Mouse (Mus musculus) G1E-ER4 (cell line): ENCODE data around the gene Carm1. TPM values are rescaled to one million over a fixed set of nuclear protein-coding genes. Genes with fewer than 3 reads are reported as not detected.

Source experiments
- GATA1 ChIP-seq: IDR thresholded peaks from one replicate; pipeline ENCODE4 v1.8.0; 2012; ENCODE audit warnings: low read length, inconsistent platforms
- polyA plus RNA-seq: library from polyadenylated mRNA; stranded (reverse); fragments of >175 nt; gene quantifications from 2 replicates; pipeline ENCODE4 v1.2.3, GENCODE M21; 2012

Carm1 gene
- polyA plus RNA-seq, 1 experiment = 151 TPM

GRCm38 (mm10) chr9:21558366-21558765 is 11.7 kb downstream of the Carm1 start:
- no peak for TF ChIP-seq GATA1

GRCm38 (mm10) chr9:21559151-21559550 is 12.5 kb downstream of the Carm1 start:
- TF ChIP-seq GATA1 = no peak

GRCm38 (mm10) chr9:21564420-21564819 is 17.7 kb downstream of the Carm1 start:
- no peak for TF ChIP-seq GATA1

- no peak for TF ChIP-seq GATA1
These were observed 18.4 kb downstream of the Carm1 start for GRCm38 (mm10) chr9:21565004-21565586.

GRCm38 (mm10) chr9:21566538-21566937 is 19.8 kb downstream of the Carm1 start:
- TF ChIP-seq GATA1 = no peak

GRCm38 (mm10) chr9:21567051-21567450 is 20.4 kb downstream of the Carm1 start:
- no peak for TF ChIP-seq GATA1

GRCm38 (mm10) chr9:21568657-21569255 is 22.1 kb downstream of the Carm1 start:
- no peak for TF ChIP-seq GATA1

- no peak for TF ChIP-seq GATA1
These were observed 27.5 kb downstream of the Carm1 start for GRCm38 (mm10) chr9:21574012-21574801.

GRCm38 (mm10) chr9:21575253-21575652 is 28.6 kb downstream of the Carm1 start:
- TF ChIP-seq GATA1 = no peak

- TF ChIP-seq GATA1 = no peak
These were observed 29.6 kb downstream of the Carm1 start for GRCm38 (mm10) chr9:21576286-21576685.

GRCm38 (mm10) chr9:21578226-21578625 is 31.5 kb downstream of the Carm1 start:
- TF ChIP-seq GATA1 = no peak

- TF ChIP-seq GATA1 = no peak
These were observed 38.7 kb downstream of the Carm1 start for GRCm38 (mm10) chr9:21585401-21585800.

GRCm38 (mm10) chr9:21587678-21588349 is 41.1 kb downstream of the Carm1 start:
- TF ChIP-seq GATA1 = no peak

GRCm38 (mm10) chr9:21588350-21588749 is 41.7 kb downstream of the Carm1 start:
- no peak for TF ChIP-seq GATA1

- no peak for TF ChIP-seq GATA1
These were observed 42.8 kb downstream of the Carm1 start for GRCm38 (mm10) chr9:21589538-21589937.
